Mouse (Mus musculus) gonadal fat pad, adult 2 months (tissue): ENCODE measurements around the gene Hoxb3. TPM values are rescaled to one million over a fixed set of nuclear protein-coding genes. Genes with fewer than 3 reads are reported as not detected.

ENCODE experiments used
- DNase-seq: peaks from one replicate; pipeline ENCODE4 v3.0.0-alpha.2; 2012; ENCODE audit warnings: low read depth
- polyA plus RNA-seq: library from polyadenylated mRNA; depleted of rRNA; stranded (reverse); fragments of >200 nt; gene quantifications from 2 replicates; pipeline ENCODE4 v1.2.3, GENCODE M21; 2012

The Hoxb3 gene
- polyA plus RNA-seq, 1 experiment = 20.1 TPM

DNA sequence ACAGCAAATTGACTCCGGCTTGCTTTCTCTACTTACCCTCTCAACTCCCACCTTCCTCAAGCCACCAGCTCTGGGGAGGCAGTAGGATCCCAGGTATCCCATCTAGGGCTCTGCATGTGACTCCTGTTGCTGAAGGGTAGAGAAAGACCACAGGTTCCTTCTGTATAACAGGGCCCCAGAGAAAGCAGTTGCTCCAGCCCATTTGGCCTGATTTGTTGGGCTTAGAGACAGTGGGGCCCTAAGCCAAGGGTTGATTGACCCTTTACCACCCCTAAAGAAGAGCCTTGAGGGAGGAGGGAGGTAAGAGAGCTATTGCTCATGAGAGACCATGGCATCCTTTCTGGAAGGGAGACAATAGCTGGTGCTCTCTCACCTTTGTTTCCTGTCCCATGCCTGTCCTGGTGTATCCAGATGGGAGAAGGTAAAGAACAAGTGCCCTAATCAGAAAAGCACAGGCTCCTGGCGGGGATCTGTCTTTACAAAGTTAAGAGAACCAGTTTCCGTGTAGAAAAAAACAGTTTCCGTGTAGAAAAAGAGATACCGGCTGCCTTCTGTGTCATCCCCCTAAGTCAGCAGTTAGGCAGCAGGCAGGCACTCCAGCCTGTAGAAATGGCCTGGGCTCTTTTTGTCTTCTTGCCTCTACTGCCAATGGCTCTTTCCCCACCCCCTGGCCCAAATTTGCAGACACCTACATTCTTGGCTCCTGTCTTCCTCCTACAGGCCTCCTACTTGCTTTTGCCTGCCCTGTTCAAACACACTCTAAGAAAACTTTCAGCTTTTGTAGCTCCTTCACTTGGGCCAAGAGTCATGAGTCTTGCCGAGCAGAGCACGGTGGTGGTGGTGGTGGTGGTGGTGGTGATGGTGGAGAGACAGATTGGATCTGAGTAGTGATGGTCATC is 16.1 kb downstream of the Hoxb3 start:
- DNase-seq = no peak

- DNase-seq = no peak
Measured at GRCm38 (mm10) chr11:96340698-96341365, 17.7 kb downstream of the Hoxb3 start.

GRCm38 (mm10) chr11:96341701-96342575 is 18.8 kb downstream of the Hoxb3 start:
- no peak for DNase-seq

DNA sequence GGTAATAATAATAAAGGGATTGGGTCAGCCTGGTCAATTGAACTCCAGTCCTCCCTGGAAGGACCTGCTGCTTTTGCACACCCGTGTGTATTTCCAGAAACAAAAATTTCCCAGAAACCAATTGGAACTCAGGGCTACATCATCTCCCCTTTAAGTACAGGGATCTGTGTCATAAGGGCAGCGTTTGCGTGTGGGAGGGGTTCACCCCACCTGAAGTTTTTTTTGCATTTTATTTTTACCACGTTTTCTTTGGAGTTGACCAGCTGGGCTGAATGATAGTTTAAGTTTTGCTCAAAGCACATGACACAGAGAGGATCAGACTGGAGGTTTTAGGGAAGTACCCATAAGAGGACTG is 19.4 kb downstream of the Hoxb3 start:
- DNase-seq = no peak

DNA sequence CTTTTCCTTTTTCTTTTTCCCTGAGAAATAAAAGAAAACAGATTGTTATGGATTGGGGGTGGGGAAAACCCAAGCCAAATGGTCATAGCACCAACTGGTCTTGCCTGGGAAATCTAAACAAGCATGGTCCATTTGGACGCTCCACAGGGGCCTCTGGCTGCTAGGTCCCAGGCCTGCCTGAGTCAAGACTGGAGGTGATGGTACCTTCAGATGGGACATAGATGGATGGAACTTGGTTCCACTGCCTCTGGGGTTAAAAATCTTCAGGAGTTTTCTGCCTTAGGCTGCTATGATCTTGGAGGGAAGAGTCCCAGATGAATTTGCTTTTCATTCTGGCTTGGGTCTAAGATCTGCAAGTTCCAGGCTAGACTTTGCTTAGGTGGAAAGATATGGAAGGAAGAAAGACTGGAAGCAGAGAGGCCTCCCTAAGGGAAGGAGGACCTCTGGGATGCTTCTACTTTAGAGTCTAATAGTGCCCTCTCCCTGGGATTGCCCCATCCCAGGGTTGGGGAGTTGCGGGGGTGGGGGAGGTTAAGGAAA is 20.1 kb downstream of the Hoxb3 start:
- DNase-seq = no peak

DNA sequence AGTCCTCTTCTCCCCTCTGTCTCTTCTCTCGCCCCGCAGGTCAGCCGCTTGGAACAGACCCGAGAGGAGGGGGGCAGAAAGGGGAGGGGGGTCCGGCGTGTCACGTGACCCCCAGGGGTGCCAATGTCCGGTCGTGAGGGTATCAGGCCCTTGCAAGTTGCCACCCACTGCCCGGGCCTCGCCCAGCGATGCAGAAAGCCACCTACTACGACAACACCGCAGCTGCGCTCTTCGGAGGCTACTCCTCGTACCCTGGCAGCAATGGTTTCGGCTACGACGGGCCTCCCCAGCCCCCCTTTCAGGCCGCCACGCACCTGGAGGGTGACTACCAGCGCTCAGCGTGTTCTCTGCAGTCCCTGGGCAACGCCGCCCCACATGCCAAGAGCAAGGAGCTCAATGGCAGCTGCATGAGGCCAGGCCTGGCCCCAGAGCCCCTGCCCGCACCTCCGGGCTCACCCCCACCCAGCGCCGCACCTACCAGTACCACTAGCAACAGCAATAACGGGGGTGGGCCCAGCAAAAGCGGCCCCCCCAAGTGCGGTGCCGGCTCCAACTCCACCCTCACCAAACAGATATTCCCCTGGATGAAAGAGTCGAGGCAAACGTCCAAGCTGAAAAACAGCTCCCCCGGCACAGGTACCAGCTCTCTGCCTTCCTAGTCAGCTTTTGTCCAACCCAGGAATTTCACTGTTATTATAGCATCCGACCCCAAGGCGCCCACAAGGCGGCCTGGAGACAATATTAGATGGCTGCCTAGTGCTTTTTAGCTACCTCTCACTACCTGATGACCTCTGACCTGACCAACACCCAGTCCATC is 21.1 kb downstream of the Hoxb3 start:
- DNase-seq = no peak

DNA sequence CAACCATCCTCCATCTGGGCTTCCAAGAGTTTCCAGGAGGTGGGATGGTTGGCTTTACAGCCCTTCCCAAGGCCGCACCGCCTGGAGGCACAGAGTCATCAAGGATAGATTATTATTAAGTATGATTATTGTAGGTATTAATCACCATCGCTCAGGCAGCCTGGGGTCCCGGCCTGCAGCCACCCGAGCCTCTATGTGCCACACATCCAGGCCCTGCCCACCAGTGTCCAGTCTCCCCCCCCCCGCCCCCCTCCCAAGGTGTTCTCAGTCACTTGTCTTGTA is 21.7 kb downstream of the Hoxb3 start:
- DNase-seq = no peak

DNA sequence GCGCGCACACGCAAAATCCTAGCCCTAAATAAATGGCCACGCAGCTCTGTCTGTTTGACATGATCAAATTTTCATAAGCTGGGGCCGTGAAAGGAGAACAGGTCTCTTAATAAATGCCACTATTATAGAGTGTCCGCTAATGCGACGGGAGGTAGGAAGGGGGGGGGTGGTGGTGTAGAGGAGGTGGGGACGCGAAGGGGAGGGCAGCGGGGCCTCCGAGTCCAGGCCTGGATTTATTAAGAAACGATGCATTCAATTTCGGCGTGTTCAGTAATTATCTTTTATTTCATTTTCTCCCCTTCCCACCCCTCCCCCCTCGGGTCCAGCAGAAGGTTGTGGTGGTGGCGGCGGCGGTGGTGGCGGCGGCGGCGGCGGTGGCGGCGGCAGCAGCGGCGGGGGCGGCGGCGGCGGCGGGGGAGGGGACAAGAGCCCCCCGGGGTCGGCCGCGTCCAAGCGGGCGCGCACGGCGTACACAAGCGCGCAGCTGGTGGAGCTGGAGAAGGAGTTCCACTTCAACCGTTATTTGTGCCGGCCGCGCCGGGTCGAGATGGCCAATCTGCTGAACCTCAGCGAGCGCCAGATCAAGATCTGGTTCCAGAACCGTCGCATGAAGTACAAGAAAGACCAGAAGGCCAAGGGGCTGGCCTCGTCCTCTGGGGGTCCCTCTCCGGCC is 22.2 kb downstream of the Hoxb3 start:
- DNase-seq = no peak

- DNase-seq = no peak
Measured at GRCm38 (mm10) chr11:96345893-96346806, 23.0 kb downstream of the Hoxb3 start.

DNA sequence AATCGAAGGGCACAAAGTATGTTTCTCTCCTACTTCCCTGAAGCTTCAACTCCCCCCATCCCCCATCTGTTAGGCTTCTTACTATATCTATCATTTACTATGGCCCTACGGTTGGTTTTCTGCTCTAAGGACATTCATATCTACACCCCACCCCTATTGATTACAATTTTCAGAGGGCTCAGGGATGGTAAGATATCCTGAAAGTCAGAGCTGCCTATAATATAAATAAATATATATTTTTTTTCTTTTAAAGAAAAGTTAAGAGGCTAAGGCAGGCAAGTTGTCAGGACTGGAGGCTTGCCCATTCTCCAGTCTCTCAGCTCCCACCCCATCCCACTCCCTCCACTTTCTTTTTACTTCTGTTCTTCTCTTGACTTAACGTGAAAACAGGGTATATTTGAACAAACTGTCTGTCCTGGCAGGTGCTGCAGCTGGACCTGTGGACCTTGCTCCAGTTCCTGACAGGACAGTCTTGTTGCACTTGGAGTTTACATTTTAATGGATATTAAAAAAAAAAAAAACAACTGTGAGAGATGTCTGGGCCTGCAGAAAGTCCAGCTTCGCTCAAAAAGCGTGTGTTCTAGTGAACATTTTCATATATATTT is 23.9 kb downstream of the Hoxb3 start:
- DNase-seq = no peak

- no peak for DNase-seq
Measured at GRCm38 (mm10) chr11:96347717-96348116, 24.6 kb downstream of the Hoxb3 start.

GRCm38 (mm10) chr11:96348141-96348928 is 25.2 kb downstream of the Hoxb3 start:
- no peak for DNase-seq

DNA sequence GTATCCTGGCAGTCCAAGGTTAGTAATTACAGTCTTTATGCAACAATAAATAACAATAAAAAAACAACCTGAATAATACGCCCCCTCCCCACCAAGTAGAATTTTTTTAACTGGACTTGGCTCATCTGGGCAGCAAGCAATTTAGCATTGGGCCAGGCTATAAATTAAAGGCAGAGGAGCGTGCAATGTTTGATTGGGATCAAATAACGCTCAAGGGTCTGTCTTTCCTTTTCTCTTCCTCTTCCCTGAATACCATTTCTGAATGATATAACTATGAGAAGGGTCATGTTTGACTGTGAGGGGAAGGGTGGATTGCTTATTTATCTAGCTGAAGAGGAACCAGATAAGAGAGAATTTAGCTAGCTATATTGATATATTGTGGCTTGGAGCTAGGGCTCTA is 25.9 kb downstream of the Hoxb3 start:
- DNase-seq = no peak

GRCm38 (mm10) chr11:96349491-96350340 is 26.6 kb downstream of the Hoxb3 start:
- no peak for DNase-seq

- no peak for DNase-seq
Measured at GRCm38 (mm10) chr11:96350341-96350624, 27.2 kb downstream of the Hoxb3 start, which contains the start of gene Hoxb2. TSS of gene Hoxb2 (plus strand) at chr11:96350525.

- no peak for DNase-seq
Measured at GRCm38 (mm10) chr11:96350791-96351190, 27.7 kb downstream of the Hoxb3 start.

DNA sequence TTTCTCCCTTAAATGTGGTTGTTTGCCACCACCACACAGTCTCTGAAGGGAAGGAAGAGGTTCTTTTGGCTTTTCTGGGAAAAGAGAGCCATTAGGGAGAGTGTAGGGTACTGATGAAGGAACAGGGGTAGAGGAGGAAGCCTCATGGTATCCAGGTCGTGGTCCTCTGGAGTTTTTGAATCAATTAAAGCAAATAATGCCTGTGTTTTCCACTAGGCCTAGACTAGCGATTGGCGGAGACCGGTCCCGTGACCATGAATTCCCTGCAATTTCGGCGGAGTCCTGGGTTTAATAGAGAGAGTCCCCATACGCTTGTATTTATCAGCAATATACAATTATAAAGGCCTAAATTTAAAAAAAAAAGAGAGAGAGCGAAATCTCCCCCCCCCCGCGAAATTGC is 28.2 kb downstream of the Hoxb3 start:
- no peak for DNase-seq

GRCm38 (mm10) chr11:96351831-96352230 is 28.7 kb downstream of the Hoxb3 start:
- no peak for DNase-seq
